Mouse (Mus musculus): ENCODE measurements around the gene Ap3b1.

Ap3b1 gene

GRCm38 (mm10) chr13:94596386-94597033 lies 237.8 kb downstream of the Ap3b1 start:
- DNase-seq = no peak

- DNase-seq = no peak
Measured at GRCm38 (mm10) chr13:94599718-94600117, 241.0 kb downstream of the Ap3b1 start.

GRCm38 (mm10) chr13:94607035-94607860 lies 248.5 kb downstream of the Ap3b1 start:
- DNase-seq = no peak

- no peak for DNase-seq
Measured at GRCm38 (mm10) chr13:94607861-94608223, 249.1 kb downstream of the Ap3b1 start.

GRCm38 (mm10) chr13:94608420-94608831 lies 249.7 kb downstream of the Ap3b1 start:
- no peak for DNase-seq

- no peak for DNase-seq
Measured at GRCm38 (mm10) chr13:94608947-94609346, 250.2 kb downstream of the Ap3b1 start.
